Mouse (Mus musculus) left cerebral cortex, adult 2 months (tissue): ENCODE measurements around the gene Igsf3. TPM values are rescaled to one million over a fixed set of nuclear protein-coding genes. Genes with fewer than 3 reads are reported as not detected.

Experiments used
- DNase-seq, 2 experiments: peaks; one replicate each; pipeline ENCODE4 v3.0.0; 2021 to 2022; ENCODE audit warnings: low spot score in 2 of 2, mixed read lengths in 1 of 2; ENCODE audit errors: extremely low spot score in 1 of 2
- H3K27ac ChIP-seq: fragments of 200-600 bp; 2 replicates; pipeline ENCODE4 v1.8.1; 2022
- H3K4me3 ChIP-seq: fragments of 200-600 bp; 2 replicates; pipeline ENCODE4 v1.8.1; 2022
- CTCF ChIP-seq: fragments of 200-600 bp; IDR thresholded peaks from 2 replicates; pipeline ENCODE4 v1.8.1; 2022; ENCODE audit warnings: antibody characterized with exemption, mild to moderate bottlenecking, moderate library complexity
- intact Hi-C: fragments of 180-260 bp; cut with DNase I; formaldehyde crosslinking; loops from one replicate; pipeline ENCODE4 v1.15.1; 2025
- total RNA-seq, 2 experiments: library from RNA; stranded (reverse); gene quantifications; 2 replicates each; pipeline ENCODE4 v1.2.3; 2021

Gene Igsf3
- total RNA-seq, 2 experiments from 2014 or later, result 22.0 to 23.7 TPM

- H3K4me3 ChIP-seq, result no peak overlapping the region
- TF ChIP-seq CTCF, result no peak
- intact Hi-C loops, result no loop called here
- DNase-seq, result no peak
- no peak overlapping the region for H3K27ac ChIP-seq
These were observed 19.2 kb downstream of the Igsf3 start for GRCm38 (mm10) chr3:101396061-101396460.

GRCm38 (mm10) chr3:101396726-101397263, 19.9 kb downstream of the Igsf3 start:
- DNase-seq, result no peak
- H3K4me3 ChIP-seq, result no peak overlapping the region
- intact Hi-C loops, result no loop called here
- H3K27ac ChIP-seq, result no peak overlapping the region
- TF ChIP-seq CTCF, result no peak

- no peak overlapping the region for H3K27ac ChIP-seq
- TF ChIP-seq CTCF, result no peak
- intact Hi-C loops, result no loop called here
- no peak for DNase-seq
- H3K4me3 ChIP-seq, result no peak overlapping the region
These were observed 20.5 kb downstream of the Igsf3 start for GRCm38 (mm10) chr3:101397422-101397821.

- DNase-seq, result no peak
- no peak overlapping the region for H3K4me3 ChIP-seq
- intact Hi-C loops, result no loop called here
- H3K27ac ChIP-seq, result no peak overlapping the region
- no peak for TF ChIP-seq CTCF
These were observed 21.3 kb downstream of the Igsf3 start for GRCm38 (mm10) chr3:101398071-101398786.

- no peak overlapping the region for H3K27ac ChIP-seq
- no peak overlapping the region for H3K4me3 ChIP-seq
- DNase-seq, result no peak
- intact Hi-C loops, result no loop called here
- TF ChIP-seq CTCF, result no peak
These were observed 22.0 kb downstream of the Igsf3 start for GRCm38 (mm10) chr3:101398877-101399276.

GRCm38 (mm10) chr3:101401501-101401900, 24.6 kb downstream of the Igsf3 start:
- Histone ChIP-seq H3K27ac (no peak overlapping the region), H3K4me3 (no peak overlapping the region)
- no peak for DNase-seq
- TF ChIP-seq CTCF, result no peak
- intact Hi-C loops, result no loop called here

GRCm38 (mm10) chr3:101404620-101405415, 27.9 kb downstream of the Igsf3 start:
- no peak overlapping the region for H3K4me3 ChIP-seq
- no peak for TF ChIP-seq CTCF
- DNase-seq, result no peak
- no peak overlapping the region for H3K27ac ChIP-seq
- intact Hi-C loops, result no loop called here

GRCm38 (mm10) chr3:101405495-101405894, 28.6 kb downstream of the Igsf3 start:
- no peak; the same call in 1 of the 2 replicates for TF ChIP-seq CTCF
- DNase-seq, result peak; percentile 57 to 58
- intact Hi-C loops, result no loop called here
- Histone ChIP-seq H3K27ac (no peak overlapping the region), H3K4me3 (no peak overlapping the region)

- intact Hi-C loops, result loop anchor here (2.0 kb wide), 1 partner anchor 33 kb away; no protein-coding TSS in a partner anchor
- no peak for DNase-seq
- Histone ChIP-seq H3K4me3 (no peak overlapping the region), H3K27ac (peak overlapping the region; percentile 47; the same call in 1 of the 2 replicates)
- no peak for TF ChIP-seq CTCF
These were observed 29.2 kb downstream of the Igsf3 start for GRCm38 (mm10) chr3:101406097-101406496.

GRCm38 (mm10) chr3:101407568-101407967, 30.7 kb downstream of the Igsf3 start:
- TF ChIP-seq CTCF, result no peak
- H3K27ac ChIP-seq, result peak overlapping the region; percentile 34; the same call in 1 of the 2 replicates
- DNase-seq, result peak in 1 of 2 experiments; percentile 20
- no peak overlapping the region for H3K4me3 ChIP-seq
- intact Hi-C loops, result loop anchor here (2.0 kb wide), 1 partner anchor 35 kb away; no protein-coding TSS in a partner anchor

GRCm38 (mm10) chr3:101408953-101409750, 32.3 kb downstream of the Igsf3 start:
- no peak for TF ChIP-seq CTCF
- Histone ChIP-seq H3K27ac (no peak overlapping the region), H3K4me3 (no peak overlapping the region)
- intact Hi-C loops, result no loop called here
- no peak for DNase-seq
